Comparison of ENCODE assay signal across 21 mouse cellular contexts in genomic region chr17:69155034-69155433, GRCm38 (mm10).
A peak's percentile ranks its signal among the peaks of the same experiment; 100 is the strongest.
DNase-seq lines count a peak whose midpoint lies in the region; ATAC-seq lines count a peak whose summit lies in the region.
"Had no signal": no experiment of that assay in that cellular context is flagged by ENCODE, and none has a peak within 500 bp of the region (broad histone marks: within the 10 kb centered on the region; RNA-seq: fewer than 3 reads in every experiment).

No protein-coding gene starts in this region.

- peak; percentile 58 for ATAC-seq in frontal cortex, adult (ENCODE audit: low TSS enrichment)
- ATAC-seq: forebrain, embryonic 15.5 days; hindbrain, postnatal 0 days; intestine, embryonic 15.5 days; lung, postnatal 0 days had no signal

- DNase-seq in frontal cortex, postnatal 10 days (ENCODE audit: low spot score in 2 of 2): no peak
- peak; percentile 12 to 20 for DNase-seq in left cerebral cortex, adult 18-20 months (ENCODE audit: low spot score in 2 of 2)
- DNase-seq in left cerebral cortex, adult 11 months (ENCODE audit: low spot score): no peak
- DNase-seq in right cerebral cortex, postnatal 25 days: peak; percentile 9
- no peak for DNase-seq in right cerebral cortex, postnatal 10 days (ENCODE audit: low spot score in 2 of 2)
- no peak for DNase-seq in cerebellum, postnatal 10 days
- DNase-seq: adrenal gland, postnatal 14 days; cerebellum, adult 11-12 months; cerebellum, adult 9-11 months; gastrocnemius, postnatal 10 days; kidney, adult 2 months; kidney, postnatal 36 days; liver, embryonic 13.5 days; lung, adult 18-20 months; lung, postnatal 4 days; thymus, postnatal 4 days had no signal

Comparison
In these comparisons a context has a peak if more than half of its experiments do, and no peak if none do; other contexts are left out.
1. DNase-seq: peak in left cerebral cortex, adult 18-20 months (2 of 2) and right cerebral cortex, postnatal 25 days (single experiment); none in frontal cortex, postnatal 10 days (0 of 2), left cerebral cortex, adult 11 months (single experiment), right cerebral cortex, postnatal 10 days (0 of 2) and cerebellum, postnatal 10 days (0 of 2).